Comparison of ENCODE assay signal across 9 mouse cellular contexts in the genomic region with DNA sequence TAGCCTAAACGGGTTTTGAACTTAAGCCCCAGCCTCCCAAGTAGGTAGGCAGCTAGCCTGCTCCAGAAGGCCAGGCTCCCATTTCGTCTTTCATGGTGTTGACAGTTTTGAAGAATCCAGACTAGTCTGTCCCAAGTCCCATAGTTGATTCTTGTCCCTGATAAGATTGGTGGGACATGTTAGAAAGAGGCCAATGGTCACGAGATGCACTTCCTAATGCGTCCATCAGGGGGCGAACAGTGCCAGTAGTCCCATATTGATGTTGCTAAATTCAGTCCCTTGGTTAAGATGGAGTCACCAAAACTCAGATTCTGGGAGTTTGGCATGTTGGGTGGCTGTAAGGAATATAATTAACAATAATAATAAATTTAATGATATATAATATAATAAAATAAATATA. TPM values are rescaled to one million over a fixed set of nuclear protein-coding genes. Genes with fewer than 3 reads are reported as not detected.
A peak's percentile ranks its signal among the peaks of the same experiment; 100 is the strongest.
DNase-seq lines count a peak whose midpoint lies in the region; ATAC-seq lines count a peak whose summit lies in the region.
"Had no signal": no experiment of that assay in that cellular context is flagged by ENCODE, and none has a peak within 500 bp of the region (broad histone marks: within the 10 kb centered on the region; RNA-seq: fewer than 3 reads in every experiment).

No protein-coding gene starts in this region.

- ATAC-seq in forebrain, embryonic 11.5 days (replicated peaks; ENCODE audit: low FRiP score), result no peak
- ATAC-seq in forebrain, embryonic 13.5 days, result no peak
- no peak for ATAC-seq in midbrain, embryonic 11.5 days (ENCODE audit: low FRiP score)
- ATAC-seq in midbrain, embryonic 13.5 days, result no peak
- ATAC-seq in liver, embryonic 13.5 days (ENCODE audit: low read depth), result no peak

- H3K36me3 ChIP-seq in forebrain, embryonic 11.5 days (ENCODE audit: control insufficient read depth, insufficient read depth, low read length), result no peaks in the 10 kb centered on the region
- no peaks in the 10 kb centered on the region for H3K36me3 ChIP-seq in forebrain, embryonic 13.5 days (ENCODE audit: poor library complexity, severe bottlenecking)
- H3K36me3 ChIP-seq in midbrain, embryonic 11.5 days (ENCODE audit: control insufficient read depth, insufficient read depth, low read length), result no peaks in the 10 kb centered on the region
- no peaks in the 10 kb centered on the region for H3K36me3 ChIP-seq in midbrain, embryonic 13.5 days
- H3K36me3 ChIP-seq in embryonic facial prominence, embryonic 10.5 days (replicated peaks), result no peaks in the 10 kb centered on the region
- no peaks in the 10 kb centered on the region for H3K36me3 ChIP-seq in liver, embryonic 13.5 days
- no peaks in the 10 kb centered on the region for H3K36me3 ChIP-seq in splenic B cell, adult 2 months (ENCODE audit: control insufficient read depth, insufficient read depth, low read length, poor library complexity, severe bottlenecking)

- H3K4me3 ChIP-seq in forebrain, embryonic 11.5 days (ENCODE audit: low read depth, low read length), result no peak overlapping the region
- H3K4me3 ChIP-seq in forebrain, embryonic 13.5 days, result no peak overlapping the region
- no peak overlapping the region for H3K4me3 ChIP-seq in midbrain, embryonic 11.5 days (ENCODE audit: low read depth, low read length)
- no peak overlapping the region for H3K4me3 ChIP-seq in midbrain, embryonic 13.5 days (replicated peaks)
- no peak overlapping the region for H3K4me3 ChIP-seq in embryonic facial prominence, embryonic 10.5 days
- no peak overlapping the region for H3K4me3 ChIP-seq in liver, embryonic 13.5 days (replicated peaks)

- no peaks in the 10 kb centered on the region for H3K4me1 ChIP-seq in forebrain, embryonic 11.5 days (replicated peaks; ENCODE audit: control insufficient read depth, insufficient read depth, low read length)
- H3K4me1 ChIP-seq in forebrain, embryonic 13.5 days, result peaks cover 10% of the 10 kb centered on the region
- H3K4me1 ChIP-seq in midbrain, embryonic 11.5 days (ENCODE audit: control insufficient read depth, insufficient read depth, low read length), result no peaks in the 10 kb centered on the region
- peaks cover 14% of the 10 kb centered on the region for H3K4me1 ChIP-seq in midbrain, embryonic 13.5 days (replicated peaks)
- H3K4me1 ChIP-seq in embryonic facial prominence, embryonic 10.5 days, result peaks cover 7% of the 10 kb centered on the region; the same call in 1 of the 2 replicates
- no peaks in the 10 kb centered on the region for H3K4me1 ChIP-seq in liver, embryonic 13.5 days (replicated peaks)

- 40% methylated on average over 5 of the region's 5 CpGs for WGBS in forebrain, embryonic 11.5 days
- 36% methylated on average over 5 of the region's 5 CpGs for WGBS in forebrain, embryonic 13.5 days
- WGBS in midbrain, embryonic 11.5 days, result 34% methylated on average over 5 of the region's 5 CpGs
- 31% methylated on average over 5 of the region's 5 CpGs for WGBS in midbrain, embryonic 13.5 days
- WGBS in embryonic facial prominence, embryonic 10.5 days, result 37% methylated on average over 5 of the region's 5 CpGs
- 26% methylated on average over 5 of the region's 5 CpGs for WGBS in liver, embryonic 13.5 days (ENCODE audit: insufficient replicate concordance)

- H3K9ac ChIP-seq in forebrain, embryonic 11.5 days (ENCODE audit: low read length), result no peak overlapping the region
- H3K9ac ChIP-seq in forebrain, embryonic 13.5 days, result no peak overlapping the region
- H3K9ac ChIP-seq in midbrain, embryonic 11.5 days (ENCODE audit: low read length), result no peak overlapping the region
- no peak overlapping the region for H3K9ac ChIP-seq in midbrain, embryonic 13.5 days (replicated peaks)
- H3K9ac ChIP-seq in liver, embryonic 13.5 days, result no peak overlapping the region

- no peaks in the 10 kb centered on the region for H3K27me3 ChIP-seq in forebrain, embryonic 11.5 days (ENCODE audit: control insufficient read depth, insufficient read depth, low read length)
- no peaks in the 10 kb centered on the region for H3K27me3 ChIP-seq in forebrain, embryonic 13.5 days
- H3K27me3 ChIP-seq in midbrain, embryonic 11.5 days (ENCODE audit: control insufficient read depth, insufficient read depth, low read length), result no peaks in the 10 kb centered on the region
- no peaks in the 10 kb centered on the region for H3K27me3 ChIP-seq in midbrain, embryonic 13.5 days
- H3K27me3 ChIP-seq in embryonic facial prominence, embryonic 10.5 days (replicated peaks; ENCODE audit: low read depth, poor library complexity, severe bottlenecking), result no peaks in the 10 kb centered on the region
- H3K27me3 ChIP-seq in liver, embryonic 13.5 days, result no peaks in the 10 kb centered on the region
- no peaks in the 10 kb centered on the region for H3K27me3 ChIP-seq in splenic B cell, adult 2 months (ENCODE audit: control insufficient read depth, insufficient read depth, low read length, poor library complexity, severe bottlenecking)

- no peak overlapping the region for H3K4me2 ChIP-seq in forebrain, embryonic 11.5 days (ENCODE audit: low read depth, low read length, severe bottlenecking)
- H3K4me2 ChIP-seq in forebrain, embryonic 13.5 days, result no peak overlapping the region
- H3K4me2 ChIP-seq in midbrain, embryonic 11.5 days, result no peak overlapping the region
- H3K4me2 ChIP-seq in midbrain, embryonic 13.5 days (replicated peaks), result no peak overlapping the region
- H3K4me2 ChIP-seq in liver, embryonic 13.5 days, result no peak overlapping the region

- no peaks in the 10 kb centered on the region for H3K9me3 ChIP-seq in forebrain, embryonic 11.5 days (ENCODE audit: control insufficient read depth, low read length)
- H3K9me3 ChIP-seq in forebrain, embryonic 13.5 days (replicated peaks), result no peaks in the 10 kb centered on the region
- H3K9me3 ChIP-seq in midbrain, embryonic 11.5 days (ENCODE audit: control insufficient read depth, low read length), result no peaks in the 10 kb centered on the region
- H3K9me3 ChIP-seq in midbrain, embryonic 13.5 days, result no peaks in the 10 kb centered on the region
- no peaks in the 10 kb centered on the region for H3K9me3 ChIP-seq in embryonic facial prominence, embryonic 10.5 days
- H3K9me3 ChIP-seq in liver, embryonic 13.5 days (replicated peaks), result no peaks in the 10 kb centered on the region

- H3K27ac ChIP-seq in forebrain, embryonic 11.5 days (ENCODE audit: low read depth, low read length), result no peak overlapping the region
- no peak overlapping the region for H3K27ac ChIP-seq in forebrain, embryonic 13.5 days
- H3K27ac ChIP-seq in midbrain, embryonic 11.5 days (ENCODE audit: low read depth, low read length), result no peak overlapping the region
- no peak overlapping the region for H3K27ac ChIP-seq in midbrain, embryonic 13.5 days
- no peak overlapping the region for H3K27ac ChIP-seq in embryonic facial prominence, embryonic 10.5 days (replicated peaks)
- H3K27ac ChIP-seq in liver, embryonic 13.5 days, result no peak overlapping the region

- peak; percentile 73 for DNase-seq in forebrain, embryonic 11.5 days (ENCODE audit: low spot score)
- peak; percentile 93 for DNase-seq in midbrain, embryonic 11.5 days (ENCODE audit: low spot score, missing footprints)
- DNase-seq in adrenal gland, postnatal 10 days, result peak; percentile 77
- peak; percentile 62 for DNase-seq in embryonic facial prominence, embryonic 10.5 days (ENCODE audit: low spot score)
- DNase-seq in liver, embryonic 13.5 days, result peak; percentile 11
- peak; percentile 55 for DNase-seq in splenic B cell, adult 2 months (ENCODE audit: low read depth, low spot score)

RNA-seq across cellular contexts. Expression of a gene that starts 20.6 kb away (rescaled TPM):
- not detected in 2 replicates for polyA plus RNA-seq in forebrain, embryonic 11.5 days (2014; fragmentation: Nextera tagmentation; extraction: Ambion mirVana)
- polyA plus RNA-seq in forebrain, embryonic 13.5 days (2015; fragmentation: Nextera tagmentation; extraction: Ambion mirVana), result not detected in 2 replicates
- not detected in 2 replicates for polyA plus RNA-seq in midbrain, embryonic 11.5 days (2014; fragmentation: Nextera tagmentation; extraction: Ambion mirVana)
- polyA plus RNA-seq in midbrain, embryonic 13.5 days (2015; fragmentation: Nextera tagmentation; extraction: Ambion mirVana), result not detected in 2 replicates
- total RNA-seq in adrenal gland, postnatal 10 days (2021), result 10 to 100 TPM in 1 of 2 experiments, 1 to 10 TPM in 1; 8.9 to 35.1 TPM
- not detected in 2 replicates for polyA plus RNA-seq in embryonic facial prominence, embryonic 10.5 days (2016; fragmentation: Nextera tagmentation; extraction: Ambion mirVana)
- 0.16 and 0.20 TPM in 2 replicates for polyA plus RNA-seq in liver, embryonic 13.5 days (2015; fragmentation: Nextera tagmentation; extraction: Ambion mirVana)
- polyA plus RNA-seq: heart, embryonic 14.5 days had no signal

RNA-seq across cellular contexts. Expression of a gene that starts 28.7 kb away (rescaled TPM):
- polyA plus RNA-seq in forebrain, embryonic 11.5 days (2014; fragmentation: Nextera tagmentation; extraction: Ambion mirVana), result not detected in 2 replicates
- not detected in 2 replicates for polyA plus RNA-seq in forebrain, embryonic 13.5 days (2015; fragmentation: Nextera tagmentation; extraction: Ambion mirVana)
- polyA plus RNA-seq in midbrain, embryonic 11.5 days (2014; fragmentation: Nextera tagmentation; extraction: Ambion mirVana), result not detected in 2 replicates
- not detected in 2 replicates for polyA plus RNA-seq in midbrain, embryonic 13.5 days (2015; fragmentation: Nextera tagmentation; extraction: Ambion mirVana)
- total RNA-seq in adrenal gland, postnatal 10 days (2021), result 1 to 10 TPM; 2.6 to 3.6 TPM
- polyA plus RNA-seq in embryonic facial prominence, embryonic 10.5 days (2016; fragmentation: Nextera tagmentation; extraction: Ambion mirVana), result not detected in 2 replicates
- not detected in 2 replicates for polyA plus RNA-seq in liver, embryonic 13.5 days (2015; fragmentation: Nextera tagmentation; extraction: Ambion mirVana)

RNA-seq across cellular contexts. Expression of a gene that starts 48.9 kb away (rescaled TPM):
- polyA plus RNA-seq in forebrain, embryonic 11.5 days (2014; fragmentation: Nextera tagmentation; extraction: Ambion mirVana), result 0.65 and 1.1 TPM in 2 replicates
- polyA plus RNA-seq in forebrain, embryonic 13.5 days (2015; fragmentation: Nextera tagmentation; extraction: Ambion mirVana), result 1.0 and 1.5 TPM in 2 replicates
- 0.25 and 0.37 TPM in 2 replicates for polyA plus RNA-seq in midbrain, embryonic 11.5 days (2014; fragmentation: Nextera tagmentation; extraction: Ambion mirVana)
- 1.1 and 1.3 TPM in 2 replicates for polyA plus RNA-seq in midbrain, embryonic 13.5 days (2015; fragmentation: Nextera tagmentation; extraction: Ambion mirVana)
- under 1 TPM; 0.27 to 0.90 TPM for total RNA-seq in adrenal gland, postnatal 10 days (2021)
- 1.4 and 2.0 TPM in 2 replicates for polyA plus RNA-seq in embryonic facial prominence, embryonic 10.5 days (2016; fragmentation: Nextera tagmentation; extraction: Ambion mirVana)
- 0.14 TPM in 1 of 2 replicates, not detected in the other for polyA plus RNA-seq in liver, embryonic 13.5 days (2015; fragmentation: Nextera tagmentation; extraction: Ambion mirVana)

Comparison
In these comparisons a context has a peak if more than half of its experiments do, and no peak if none do; other contexts are left out.
1. DNase-seq: peak in every context shown above with its lines; median percentile 93 in midbrain, embryonic 11.5 days; 77 in adrenal gland, postnatal 10 days; 73 in forebrain, embryonic 11.5 days; 62 in embryonic facial prominence, embryonic 10.5 days; 55 in splenic B cell, adult 2 months; 11 in liver, embryonic 13.5 days.